Comparison of ENCODE assay signal across 8 mouse cellular contexts in the genomic region with DNA sequence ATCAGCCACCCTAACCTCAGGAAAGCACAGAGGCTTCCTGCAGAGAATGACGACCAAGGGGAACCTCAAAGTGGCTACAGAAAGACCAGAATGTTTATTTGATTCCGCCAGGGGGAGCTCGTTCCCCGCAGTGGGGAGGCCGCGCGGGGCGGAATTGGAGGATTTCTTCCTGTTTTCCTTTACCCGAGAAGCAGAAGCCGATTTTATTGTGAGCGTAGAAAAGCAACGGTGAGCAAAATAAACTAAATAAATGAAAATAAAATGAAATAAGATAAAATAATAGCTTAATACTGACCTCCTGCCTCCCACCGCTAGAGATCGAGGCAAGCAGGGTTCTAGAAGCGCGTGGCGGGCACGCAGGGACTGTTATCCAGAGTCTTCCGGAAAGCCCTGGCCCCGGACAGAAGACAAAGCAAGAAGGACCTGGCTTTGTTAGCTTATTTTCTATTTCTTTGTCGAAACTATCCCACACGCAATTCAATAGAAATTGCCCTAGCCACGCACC. TPM values are rescaled to one million over a fixed set of nuclear protein-coding genes. Genes with fewer than 3 reads are reported as not detected.
DNase-seq lines count a peak whose midpoint lies in the region; ATAC-seq and TF ChIP-seq lines count a peak whose summit lies in the region.

No protein-coding gene starts in this region.

- H3K9me3 ChIP-seq in ES-Bruce4 (replicated peaks; ENCODE audit: control insufficient read depth, insufficient read depth, low read length, poor library complexity, severe bottlenecking): no peaks in the 10 kb centered on the region
- H3K9me3 ChIP-seq in forebrain, embryonic 14.5 days (replicated peaks; ENCODE audit: control insufficient read depth, low read length): no peaks in the 10 kb centered on the region

- peak overlapping the region; percentile 83 for H3K27ac ChIP-seq in ES-Bruce4 (ENCODE audit: insufficient read depth, low read length)
- peak overlapping the region; percentile 88 for H3K27ac ChIP-seq in forebrain, embryonic 14.5 days (ENCODE audit: low read depth, low read length)

- no peak for TF ChIP-seq POLR2A in ES-Bruce4 (IDR thresholded peaks at IDR 0.05; ENCODE audit: insufficient read depth, low read length)
- 0 out of 2 replicates have a peak, but pooled peaks have one; percentile 38 for TF ChIP-seq POLR2A in lung, adult 2 months (IDR thresholded peaks at IDR 0.05; ENCODE audit: borderline replicate concordance, extremely low read depth, low read depth, low read length)

- H3K9ac ChIP-seq in ES-Bruce4 (ENCODE audit: low read depth, poor library complexity, severe bottlenecking): peak overlapping the region; percentile 90
- H3K9ac ChIP-seq in forebrain, embryonic 14.5 days (ENCODE audit: low read length): peak overlapping the region; percentile 70

- H3K36me3 ChIP-seq in ES-Bruce4 (ENCODE audit: control insufficient read depth, insufficient read depth, low read length, poor library complexity, severe bottlenecking): no peaks in the 10 kb centered on the region
- no peaks in the 10 kb centered on the region for H3K36me3 ChIP-seq in forebrain, embryonic 14.5 days (ENCODE audit: control insufficient read depth, insufficient read depth, low read length)

- peak; percentile 68 for TF ChIP-seq CTCF in ES-Bruce4 (IDR thresholded peaks at IDR 0.05; ENCODE audit: low read depth, low read length)
- TF ChIP-seq CTCF in lung, adult 2 months (IDR thresholded peaks at IDR 0.05; ENCODE audit: insufficient read depth, low read length): peak; percentile 51

- peak; percentile 89 for DNase-seq in cerebellum, adult 11 months
- DNase-seq in forebrain, embryonic 14.5 days (ENCODE audit: low spot score): peak; percentile 94
- peak; percentile 72 for DNase-seq in heart, postnatal 25 days (ENCODE audit: low spot score)
- DNase-seq in layer of hippocampus, adult 18-20 months (ENCODE audit: low spot score in 2 of 2): peak; percentile 84 to 89
- peak; percentile 89 for DNase-seq in lung, adult 2 months
- DNase-seq in thymus, adult 18-20 months: peak; percentile 73 to 81

- peak overlapping the region; percentile 38 for H3K4me2 ChIP-seq in forebrain, embryonic 14.5 days (ENCODE audit: low read length)

- 0% methylated on average over 23 of the region's 23 CpGs for WGBS in forebrain, embryonic 14.5 days
- WGBS in lung, adult 2 months: under 1% methylated on average over 23 of the region's 23 CpGs

- peak overlapping the region; percentile 99 for H3K4me3 ChIP-seq in ES-Bruce4 (ENCODE audit: low read depth, low read length)
- H3K4me3 ChIP-seq in forebrain, embryonic 14.5 days (ENCODE audit: low read depth, low read length): peak overlapping the region; percentile 48
- peak overlapping the region; percentile 100 for H3K4me3 ChIP-seq in lung, adult 2 months (replicated peaks; ENCODE audit: extremely low read depth, low read depth, low read length)

- peaks cover 2% of the 10 kb centered on the region for H3K4me1 ChIP-seq in ES-Bruce4 (ENCODE audit: control insufficient read depth, insufficient read depth, low read length)
- no peaks in the 10 kb centered on the region for H3K4me1 ChIP-seq in forebrain, embryonic 14.5 days (ENCODE audit: control insufficient read depth, insufficient read depth, low read length)
- peaks cover 2% of the 10 kb centered on the region; the same call in 1 of the 2 replicates for H3K4me1 ChIP-seq in lung, adult 2 months (ENCODE audit: control insufficient read depth, insufficient read depth, low read length)

- ATAC-seq in forebrain, embryonic 14.5 days: peak; percentile 89
- ATAC-seq in neutrophil, adult 5-6 weeks (ENCODE audit: extremely low read depth, insufficient number of reproducible peaks, low FRiP score, poor library complexity, severe bottlenecking): peak; percentile 87

- no peaks in the 10 kb centered on the region for H3K27me3 ChIP-seq in ES-Bruce4 (ENCODE audit: control insufficient read depth, insufficient read depth, low read length, poor library complexity, severe bottlenecking)
- peaks cover 3% of the 10 kb centered on the region; the same call in 1 of the 2 replicates for H3K27me3 ChIP-seq in forebrain, embryonic 14.5 days (replicated peaks; ENCODE audit: control insufficient read depth, insufficient read depth, low read length)

- intact Hi-C loops in heart, postnatal 25 days (cut with DNase I): loop anchor here (1.0 to 2.0 kb wide), 3 partner anchors 33 to 54 kb away; no protein-coding TSS in a partner anchor

- no peak for TF ChIP-seq EP300 in ES-Bruce4 (IDR thresholded peaks at IDR 0.05; ENCODE audit: insufficient read depth, low read depth, low read length)

RNA-seq across cellular contexts. Expression of a gene that starts 6.7 kb away (rescaled TPM):
- not detected in 2 replicates for polyA plus RNA-seq in ES-Bruce4 (2011; ENCODE audit: insufficient read depth, insufficient read length, low read depth, missing spikeins)
- polyA plus RNA-seq in forebrain, embryonic 14.5 days (2014; fragmentation: Nextera tagmentation; extraction: Ambion mirVana): 0.14 TPM in 1 of 2 replicates, not detected in the other
- total RNA-seq in heart, postnatal 25 days (2021): not detected
- under 1 TPM in 1 of 2 experiments, not detected in 1; 0.12 TPM for total RNA-seq in layer of hippocampus, adult 18-20 months (2021)
- polyA plus RNA-seq in lung, adult 2 months (2012; rRNA removed): not detected in 2 replicates
- total RNA-seq in neutrophil, adult 5-6 weeks (2017): not detected in 2 replicates

RNA-seq across cellular contexts. Expression of a gene that starts 29.4 kb away (rescaled TPM):
- polyA plus RNA-seq in ES-Bruce4 (2011; ENCODE audit: insufficient read depth, insufficient read length, low read depth, missing spikeins): 8.1 and 11.5 TPM in 2 replicates
- 28.3 and 34.9 TPM in 2 replicates for polyA plus RNA-seq in forebrain, embryonic 14.5 days (2014; fragmentation: Nextera tagmentation; extraction: Ambion mirVana)
- under 1 TPM; 0.56 to 0.68 TPM for total RNA-seq in heart, postnatal 25 days (2021)
- total RNA-seq in layer of hippocampus, adult 18-20 months (2021): 1 to 10 TPM; 2.5 to 2.9 TPM
- 0.53 and 0.60 TPM in 2 replicates for polyA plus RNA-seq in lung, adult 2 months (2012; rRNA removed)
- total RNA-seq in neutrophil, adult 5-6 weeks (2017): 0.49 and 2.6 TPM in 2 replicates

RNA-seq across cellular contexts. Expression of a gene that starts 35.3 kb away (rescaled TPM):
- polyA plus RNA-seq in ES-Bruce4 (2011; ENCODE audit: insufficient read depth, insufficient read length, low read depth, missing spikeins): 4.1 and 6.9 TPM in 2 replicates
- 0.10 TPM in 1 of 2 replicates, not detected in the other for polyA plus RNA-seq in forebrain, embryonic 14.5 days (2014; fragmentation: Nextera tagmentation; extraction: Ambion mirVana)
- not detected for total RNA-seq in heart, postnatal 25 days (2021)
- total RNA-seq in layer of hippocampus, adult 18-20 months (2021): 1 to 10 TPM in 1 of 2 experiments, under 1 TPM in 1; 0.58 to 1.3 TPM
- 0.33 and 0.34 TPM in 2 replicates for polyA plus RNA-seq in lung, adult 2 months (2012; rRNA removed)
- total RNA-seq in neutrophil, adult 5-6 weeks (2017): 0.61 and 2.9 TPM in 2 replicates

Comparison
In these comparisons a context has a peak if more than half of its experiments do, and no peak if none do; other contexts are left out.
1. Peak in every context shown above with its lines: DNase-seq, ATAC-seq, H3K4me3 ChIP-seq and H3K27ac ChIP-seq.
2. H3K4me3 ChIP-seq: peak in every context shown above with its lines; median percentile 100 in lung, adult 2 months; 99 in ES-Bruce4; 48 in forebrain, embryonic 14.5 days.